Mouse (Mus musculus) neural tube, embryonic 13.5 days (tissue): ENCODE data around the gene Lamb3. TPM values are rescaled to one million over a fixed set of nuclear protein-coding genes. Genes with fewer than 3 reads are reported as not detected.
"Not testable (repeated sequence)": the region's sequence is repeated elsewhere in the genome, so short reads cannot be mapped to it uniquely, and the experiment has no call there.

Experiments
- ATAC-seq: fragments of 200-750 bp; cut with Nextera tagmentation; 2 replicates; pipeline ENCODE4 v1.8.0; 2017; ENCODE audit warnings: low read depth, mild to moderate bottlenecking, moderate TSS enrichment, moderate library complexity
- H3K27ac ChIP-seq: fragments of 300-500 bp; sonication (generic); replicated peaks from 2 replicates; pipeline ENCODE4 v1.5.1; 2015; ENCODE audit warnings: moderate library complexity, mild to moderate bottlenecking, inconsistent platforms
- H3K27me3 ChIP-seq: fragments of 300-500 bp; sonication (generic); 2 replicates; pipeline ENCODE4 v1.6.1; 2015; ENCODE audit warnings: mild to moderate bottlenecking, inconsistent platforms
- H3K36me3 ChIP-seq: fragments of 300-500 bp; sonication (generic); 2 replicates; pipeline ENCODE4 v1.6.1; 2015; ENCODE audit warnings: mild to moderate bottlenecking, inconsistent platforms
- H3K4me1 ChIP-seq: fragments of 300-500 bp; sonication (generic); replicated peaks from 2 replicates; pipeline ENCODE4 v1.6.1; 2015; ENCODE audit warnings: inconsistent platforms
- H3K4me2 ChIP-seq: fragments of 300-500 bp; sonication (generic); 2 replicates; pipeline ENCODE4 v1.6.1; 2015; ENCODE audit warnings: inconsistent platforms, mild to moderate bottlenecking, moderate library complexity
- H3K4me3 ChIP-seq: fragments of 300-500 bp; sonication (generic); 2 replicates; pipeline ENCODE4 v1.5.1; 2015; ENCODE audit warnings: mild to moderate bottlenecking, inconsistent platforms
- H3K9ac ChIP-seq: fragments of 300-500 bp; sonication (generic); 2 replicates; pipeline ENCODE4 v1.6.1; 2015; ENCODE audit warnings: moderate library complexity, mild to moderate bottlenecking, inconsistent platforms
- H3K9me3 ChIP-seq: fragments of 300-500 bp; sonication (generic); 2 replicates; pipeline ENCODE4 v1.6.1; 2016; ENCODE audit warnings: inconsistent platforms
- WGBS: fragments of 180-500 bp; shearing (Covaris S2); methylation state at CpG from one replicate; pipeline ENCODE4 v1.1.7; 2015; 5-methylcytosine and 5-hydroxymethylcytosine counted together
- polyA plus RNA-seq: library from polyadenylated mRNA; unstranded; fragments of >200 nt; fragmentation: Nextera tagmentation; extraction: Ambion mirVana; gene quantifications from 2 replicates; pipeline ENCODE4 v1.2.1, GENCODE M21; 2015

The Lamb3 gene
- polyA plus RNA-seq, 1 experiment from 2014 or later = 0.74 TPM

DNA sequence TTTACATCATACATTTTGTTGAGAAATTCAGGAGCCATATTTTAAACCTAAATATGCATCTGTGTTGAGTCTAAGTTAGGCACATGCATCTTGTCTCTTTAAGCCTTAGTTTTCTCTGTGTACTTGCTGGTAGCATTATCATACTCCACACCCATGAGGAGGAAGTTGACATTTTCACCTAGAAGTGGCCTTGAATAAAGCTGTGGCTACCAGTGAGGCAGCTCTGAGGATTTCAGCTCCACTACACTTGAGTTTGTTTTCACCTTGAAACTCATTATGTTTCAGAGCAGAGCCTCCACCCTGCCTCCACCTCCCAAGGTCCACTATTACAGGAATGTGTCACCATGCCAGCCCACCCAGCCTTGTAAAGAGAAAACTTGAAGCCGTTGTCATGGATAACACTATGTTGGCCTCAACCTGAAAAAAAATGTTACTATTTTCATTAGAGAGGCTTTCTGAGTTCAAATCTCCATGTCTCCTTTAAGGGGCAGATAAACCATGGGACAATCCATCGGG, 26.7 kb downstream of the Lamb3 start:
- WGBS = 91% methylated on average over 2 of the region's 2 CpGs
- H3K4me2 ChIP-seq = no peak overlapping the region
- no peak overlapping the region for H3K27ac ChIP-seq

GRCm38 (mm10) chr1:193234930-193235329, 27.4 kb downstream of the Lamb3 start:
- no peaks in the 10 kb centered on the region for H3K36me3 ChIP-seq
- ATAC-seq = no peak
- no peak overlapping the region for H3K9ac ChIP-seq
- H3K4me1 ChIP-seq = no peaks in the 10 kb centered on the region
- H3K27ac ChIP-seq = no peak overlapping the region
- no peaks in the 10 kb centered on the region for H3K9me3 ChIP-seq
- no peak overlapping the region for H3K4me3 ChIP-seq
- 85% methylated on average over 7 of the region's 7 CpGs for WGBS
- H3K4me2 ChIP-seq = no peak overlapping the region
- no peaks in the 10 kb centered on the region for H3K27me3 ChIP-seq

More for the DNA sequence above, 26.7 kb downstream of the Lamb3 start:
- Histone ChIP-seq H3K4me3 (no peak overlapping the region), H3K9me3 (no peaks in the 10 kb centered on the region), H3K27me3 (no peaks in the 10 kb centered on the region), H3K9ac (no peak overlapping the region), H3K36me3 (no peaks in the 10 kb centered on the region), H3K4me1 (no peaks in the 10 kb centered on the region)
- no peak for ATAC-seq

DNA sequence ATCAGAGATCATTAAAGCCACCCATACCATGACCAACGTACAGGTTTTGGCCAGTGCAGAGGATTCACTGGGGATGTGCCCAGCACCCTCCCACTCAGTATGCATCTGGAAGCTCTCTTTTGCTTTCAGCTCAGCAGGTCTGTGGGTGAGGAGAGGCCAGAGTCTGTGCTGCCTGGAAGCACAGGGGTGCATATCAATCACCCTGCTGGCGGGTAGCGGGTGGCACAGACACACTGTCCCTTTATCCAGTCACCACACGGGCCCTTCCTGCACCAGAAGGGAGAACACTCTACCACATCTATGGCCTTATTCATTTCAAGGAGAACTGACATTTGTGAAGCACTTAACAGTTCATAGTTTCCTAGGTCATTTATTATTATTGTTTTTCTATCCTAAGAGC, 30.9 kb downstream of the Lamb3 start:
- no peak overlapping the region for H3K4me3 ChIP-seq
- no peaks in the 10 kb centered on the region for H3K9me3 ChIP-seq
- 37% methylated on average over 4 of the region's 4 CpGs for WGBS
- H3K36me3 ChIP-seq = no peaks in the 10 kb centered on the region
- no peak overlapping the region for H3K4me2 ChIP-seq
- H3K4me1 ChIP-seq = no peaks in the 10 kb centered on the region
- H3K9ac ChIP-seq = no peak overlapping the region
- no peak for ATAC-seq
- no peak overlapping the region for H3K27ac ChIP-seq
- H3K27me3 ChIP-seq = no peaks in the 10 kb centered on the region

DNA sequence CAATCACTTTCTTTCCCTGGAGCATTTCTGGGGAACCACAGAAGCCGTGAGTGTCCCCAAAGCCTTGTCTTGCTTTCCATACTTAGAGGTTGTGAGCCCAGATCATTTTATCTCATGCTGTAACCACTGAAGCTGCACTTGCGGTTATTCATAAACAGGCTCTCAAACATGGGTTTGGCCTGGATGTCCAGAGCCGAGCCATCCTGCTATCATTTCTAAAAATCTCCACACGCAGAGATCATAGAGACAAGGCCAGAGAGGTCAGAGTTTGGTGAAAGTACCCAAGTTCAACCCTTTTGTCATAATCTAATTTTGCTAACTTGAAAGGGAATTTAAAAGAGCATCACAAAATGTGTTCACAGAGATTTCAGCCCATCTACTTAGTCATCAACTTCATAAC, 33.9 kb downstream of the Lamb3 start:
- no peak for ATAC-seq
- H3K27ac ChIP-seq = no peak overlapping the region
- no peaks in the 10 kb centered on the region for H3K9me3 ChIP-seq
- WGBS = 91% methylated on average over 4 of the region's 4 CpGs
- no peaks in the 10 kb centered on the region for H3K27me3 ChIP-seq
- H3K4me1 ChIP-seq = no peaks in the 10 kb centered on the region
- no peaks in the 10 kb centered on the region for H3K36me3 ChIP-seq
- no peak overlapping the region for H3K9ac ChIP-seq
- no peak overlapping the region for H3K4me2 ChIP-seq
- no peak overlapping the region for H3K4me3 ChIP-seq

GRCm38 (mm10) chr1:193242238-193242637, 34.7 kb downstream of the Lamb3 start:
- H3K4me3 ChIP-seq = no peak overlapping the region
- no peaks in the 10 kb centered on the region for H3K27me3 ChIP-seq
- WGBS = 75% methylated on average over 8 of the region's 8 CpGs
- H3K4me1 ChIP-seq = no peaks in the 10 kb centered on the region
- H3K27ac ChIP-seq = no peak overlapping the region
- ATAC-seq = no peak
- no peak overlapping the region for H3K4me2 ChIP-seq
- no peaks in the 10 kb centered on the region for H3K36me3 ChIP-seq
- H3K9ac ChIP-seq = no peak overlapping the region
- H3K9me3 ChIP-seq = no peaks in the 10 kb centered on the region

DNA sequence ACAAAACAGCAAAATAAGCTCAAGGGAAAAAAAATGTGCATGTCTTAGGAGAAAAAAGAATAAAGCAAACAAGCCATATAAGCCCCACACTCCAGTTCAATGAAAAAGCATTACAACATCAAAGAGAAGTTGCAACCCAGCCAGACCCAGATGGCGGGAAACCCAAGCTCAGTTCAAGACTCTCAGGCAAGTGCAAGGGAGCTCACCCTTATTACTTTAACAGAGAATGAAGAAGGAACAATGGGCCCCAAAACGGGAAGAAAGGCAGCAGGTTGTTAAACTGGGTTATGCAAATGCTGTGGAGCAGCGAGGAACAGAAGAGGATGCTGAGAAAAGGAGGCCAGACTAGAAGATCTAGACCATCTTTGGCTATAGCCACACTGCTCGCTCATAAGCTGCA, 35.4 kb downstream of the Lamb3 start:
- Histone ChIP-seq H3K4me1 (no peaks in the 10 kb centered on the region), H3K4me2 (no peak overlapping the region), H3K27me3 (no peaks in the 10 kb centered on the region), H3K27ac (no peak overlapping the region), H3K36me3 (no peaks in the 10 kb centered on the region), H3K9ac (no peak overlapping the region), H3K4me3 (no peak overlapping the region), H3K9me3 (no peaks in the 10 kb centered on the region)
- 50% methylated on average over 4 of the region's 4 CpGs for WGBS
- ATAC-seq = no peak

- no peaks in the 10 kb centered on the region for H3K36me3 ChIP-seq
- H3K4me2 ChIP-seq = no peak overlapping the region
- H3K4me3 ChIP-seq = no peak overlapping the region
- no peaks in the 10 kb centered on the region for H3K9me3 ChIP-seq
- 59% methylated on average over 10 of the region's 10 CpGs for WGBS
- no peak overlapping the region for H3K9ac ChIP-seq
- no peaks in the 10 kb centered on the region for H3K27me3 ChIP-seq
- H3K4me1 ChIP-seq = no peaks in the 10 kb centered on the region
- H3K27ac ChIP-seq = no peak overlapping the region
- ATAC-seq = no peak
Measured at GRCm38 (mm10) chr1:193243571-193244193, 36.2 kb downstream of the Lamb3 start.

DNA sequence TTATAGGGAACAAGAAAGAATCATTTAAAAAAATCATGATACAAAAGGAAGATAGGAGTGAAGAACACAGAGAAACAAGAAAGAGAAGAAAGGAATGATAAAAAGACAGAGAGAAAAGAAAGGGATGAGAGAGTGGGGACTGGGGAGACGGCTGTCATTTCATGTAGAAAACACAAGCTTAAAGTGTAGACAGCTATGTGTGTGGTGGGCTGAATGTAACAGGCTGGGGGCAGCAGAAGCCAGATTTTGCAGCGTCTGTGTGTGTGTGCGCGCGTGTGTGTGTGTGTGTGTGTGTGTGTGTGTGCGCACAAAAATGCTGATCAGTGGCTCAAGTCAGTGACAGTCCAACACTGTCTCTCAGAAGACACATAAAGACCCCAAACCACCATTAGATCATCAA, 36.7 kb downstream of the Lamb3 start:
- Histone ChIP-seq H3K27ac (no peak overlapping the region), H3K36me3 (no peaks in the 10 kb centered on the region), H3K9me3 (no peaks in the 10 kb centered on the region), H3K4me1 (no peaks in the 10 kb centered on the region), H3K4me2 (no peak overlapping the region), H3K27me3 (no peaks in the 10 kb centered on the region), H3K4me3 (no peak overlapping the region), H3K9ac (no peak overlapping the region)
- WGBS = 84% methylated on average over 6 of the region's 6 CpGs
- no peak for ATAC-seq

- H3K36me3 ChIP-seq = no peaks in the 10 kb centered on the region
- H3K27me3 ChIP-seq = no peaks in the 10 kb centered on the region
- H3K4me2 ChIP-seq = no peak overlapping the region
- H3K9me3 ChIP-seq = no peaks in the 10 kb centered on the region
- no peak overlapping the region for H3K4me3 ChIP-seq
- H3K4me1 ChIP-seq = peaks cover 7% of the 10 kb centered on the region
- 78% methylated on average over 2 of the region's 2 CpGs for WGBS
- no peak for ATAC-seq
- no peak overlapping the region for H3K27ac ChIP-seq
- no peak overlapping the region for H3K9ac ChIP-seq
Measured at GRCm38 (mm10) chr1:193250026-193250425, 42.5 kb downstream of the Lamb3 start.

DNA sequence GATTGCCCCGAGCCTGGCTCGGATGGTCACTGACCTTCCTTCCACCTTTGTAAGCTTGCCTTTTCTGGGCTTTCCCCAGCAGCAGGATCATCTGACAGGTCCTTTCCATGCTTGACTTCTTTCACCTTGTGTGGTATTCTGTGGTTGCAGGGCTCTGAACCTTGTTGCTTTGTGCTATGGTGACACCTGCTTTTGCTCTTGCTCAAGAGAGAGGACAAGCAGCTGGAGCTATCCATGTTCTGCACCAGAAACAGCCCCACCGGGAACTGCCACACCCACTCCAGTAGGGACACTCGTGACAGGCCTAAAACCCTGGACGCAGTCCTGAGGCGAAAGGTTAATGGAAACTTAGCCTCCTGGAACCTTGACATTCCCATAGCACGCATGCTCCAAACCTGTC, 43.9 kb downstream of the Lamb3 start:
- Histone ChIP-seq H3K4me3 (no peak overlapping the region), H3K27me3 (no peaks in the 10 kb centered on the region), H3K4me2 (no peak overlapping the region), H3K9me3 (no peaks in the 10 kb centered on the region), H3K9ac (no peak overlapping the region), H3K27ac (no peak overlapping the region), H3K36me3 (no peaks in the 10 kb centered on the region), H3K4me1 (peaks cover 7% of the 10 kb centered on the region)
- WGBS = 83% methylated on average over 7 of the region's 7 CpGs
- no peak for ATAC-seq

- H3K4me1 ChIP-seq = peaks cover 7% of the 10 kb centered on the region
- no peak overlapping the region for H3K27ac ChIP-seq
- WGBS = 34% methylated on average over 5 of the region's 5 CpGs
- no peaks in the 10 kb centered on the region for H3K36me3 ChIP-seq
- ATAC-seq = no peak
- no peaks in the 10 kb centered on the region for H3K27me3 ChIP-seq
- H3K4me2 ChIP-seq = no peak overlapping the region
- no peaks in the 10 kb centered on the region for H3K9me3 ChIP-seq
- H3K4me3 ChIP-seq = no peak overlapping the region
- no peak overlapping the region for H3K9ac ChIP-seq
Measured at GRCm38 (mm10) chr1:193252616-193253015, 45.1 kb downstream of the Lamb3 start.

DNA sequence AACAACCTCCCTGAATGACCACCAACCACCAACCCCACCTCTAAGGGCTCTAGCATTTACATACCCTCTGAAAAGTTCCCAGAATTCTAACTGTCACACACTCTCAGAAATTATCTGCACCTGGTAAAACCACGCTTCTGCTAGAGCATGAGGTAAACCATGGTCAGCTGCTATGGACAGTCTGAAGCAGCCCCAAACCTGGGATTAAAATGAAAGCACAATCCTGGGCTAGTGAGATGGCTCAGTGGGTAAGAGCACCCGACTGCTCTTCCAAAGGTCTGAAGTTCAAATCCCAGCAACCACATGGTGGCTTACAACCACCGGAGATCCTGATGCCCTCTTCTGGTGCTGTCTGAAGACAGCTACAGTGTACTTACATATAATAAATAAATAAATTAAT, 46.4 kb downstream of the Lamb3 start:
- H3K4me1 ChIP-seq, H3K27ac ChIP-seq, H3K9me3 ChIP-seq, ATAC-seq, H3K27me3 ChIP-seq, H3K9ac ChIP-seq, H3K36me3 ChIP-seq, H3K4me3 ChIP-seq, H3K4me2 ChIP-seq: not testable (repeated sequence)
- 79% methylated on average over 3 of the region's 3 CpGs for WGBS

DNA sequence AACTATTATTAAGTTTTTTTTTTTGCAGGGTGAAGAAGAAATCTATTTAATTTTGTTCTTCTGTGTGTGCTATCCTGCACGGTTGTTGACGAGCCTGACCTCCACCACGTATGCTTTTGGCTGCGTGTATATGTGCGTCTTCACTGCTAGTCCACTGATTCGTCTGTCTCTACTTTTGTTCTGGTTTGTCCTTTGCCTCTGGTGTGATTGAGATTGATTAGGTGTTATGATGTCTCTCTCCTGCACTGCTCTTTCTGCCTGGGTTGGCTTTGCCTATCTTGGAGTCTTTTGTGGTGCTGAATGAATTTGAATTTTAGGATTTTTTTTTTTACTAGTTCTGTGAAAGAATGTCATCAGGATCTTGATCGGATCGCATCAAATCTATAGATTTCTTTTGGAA, 47.5 kb downstream of the Lamb3 start:
- no peaks in the 10 kb centered on the region for H3K27me3 ChIP-seq
- no peaks in the 10 kb centered on the region for H3K36me3 ChIP-seq
- no peak overlapping the region for H3K27ac ChIP-seq
- H3K4me2 ChIP-seq = no peak overlapping the region
- no peak for ATAC-seq
- no peaks in the 10 kb centered on the region for H3K9me3 ChIP-seq
- no peak overlapping the region for H3K4me3 ChIP-seq
- H3K9ac ChIP-seq = no peak overlapping the region
- H3K4me1 ChIP-seq = peaks cover 7% of the 10 kb centered on the region
- WGBS = 61% methylated on average over 8 of the region's 8 CpGs
